Mouse (Mus musculus): Measurements from ENCODE around the gene Gm7951.
"Not testable (repeated sequence)": the region's sequence is repeated elsewhere in the genome, so short reads cannot be mapped to it uniquely, and the experiment has no call there.

Gm7951 gene

DNA sequence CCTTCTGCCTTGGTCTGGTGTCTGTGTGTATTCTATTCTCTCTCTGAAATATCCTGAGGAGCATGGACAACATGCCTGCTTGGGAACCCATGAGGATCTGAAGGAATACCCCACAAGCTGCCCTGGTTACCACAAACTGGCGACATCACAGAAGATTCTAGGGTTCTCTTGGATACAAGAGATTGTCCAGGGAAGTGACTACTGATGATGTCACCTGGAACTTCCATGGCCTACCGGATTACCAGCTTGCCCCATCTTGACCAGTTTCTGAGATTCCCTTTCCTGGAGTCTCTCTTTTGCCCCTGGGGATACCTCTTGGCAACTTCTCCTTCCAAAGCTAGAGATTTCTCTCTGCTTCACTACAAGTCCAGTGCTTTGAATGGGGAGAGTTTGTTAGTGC is at the start of gene Gm7951:
Gm7951 (minus strand) TSS at position 101 of the 400 bp plus-strand sequence.
- H3K27me3 ChIP-seq (ENCODE audit: control insufficient read depth, insufficient read depth, low read length, poor library complexity, severe bottlenecking); DNase-seq (ENCODE audit: low read depth, low spot score); H3K36me3 ChIP-seq (ENCODE audit: control insufficient read depth, insufficient read depth, low read length, poor library complexity, severe bottlenecking): not testable (repeated sequence)

DNA sequence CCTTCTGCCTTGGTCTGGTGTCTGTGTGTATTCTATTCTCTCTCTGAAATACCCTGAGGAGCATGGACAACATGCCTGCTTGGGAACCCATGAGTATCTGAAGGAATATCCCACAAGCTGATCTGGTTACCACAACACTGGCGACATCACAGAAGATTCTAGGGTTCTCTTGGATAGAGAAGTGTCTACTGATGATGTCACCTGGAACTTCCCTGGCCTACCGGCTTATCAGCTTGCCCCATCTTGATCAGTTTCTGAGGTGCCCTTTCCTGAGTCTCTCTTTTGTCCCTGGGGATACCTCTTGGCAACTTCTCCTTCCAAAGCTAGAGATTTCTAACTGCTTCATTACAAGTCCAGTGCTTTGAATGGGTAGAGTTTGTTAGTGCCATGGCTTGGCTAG is 45.4 kb upstream of the Gm7951 start, which contains the start of gene Gm17027:
Gm17027 (minus strand) TSS at position 101 of the 400 bp plus-strand sequence.
- H3K36me3 ChIP-seq (ENCODE audit: control insufficient read depth, insufficient read depth, low read length, poor library complexity, severe bottlenecking); H3K27me3 ChIP-seq (ENCODE audit: control insufficient read depth, insufficient read depth, low read length, poor library complexity, severe bottlenecking); DNase-seq (ENCODE audit: low read depth, low spot score): not testable (repeated sequence)

DNA sequence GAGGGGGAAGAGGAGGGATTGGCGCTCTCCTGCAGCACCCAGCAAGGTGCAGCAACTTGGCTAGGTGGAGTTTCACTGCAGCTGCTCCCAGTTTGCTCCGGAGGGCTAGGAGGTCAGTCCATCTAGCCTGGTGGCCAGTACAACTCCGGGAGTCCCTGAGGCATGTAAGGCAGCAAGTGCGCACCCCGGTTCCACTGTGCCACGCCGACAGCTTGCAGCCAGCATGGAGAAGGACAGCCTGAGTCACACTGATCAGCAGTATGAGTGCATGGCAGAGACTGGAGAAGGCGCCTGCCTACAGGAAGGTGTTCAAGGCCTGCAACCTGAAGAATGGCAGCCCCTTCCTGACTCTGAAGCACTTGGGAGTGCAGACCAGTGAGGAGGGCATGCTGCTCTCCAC is 17.4 kb upstream of the Gm7951 start:
- DNase-seq (ENCODE audit: low read depth, low spot score): not testable (repeated sequence)

DNA sequence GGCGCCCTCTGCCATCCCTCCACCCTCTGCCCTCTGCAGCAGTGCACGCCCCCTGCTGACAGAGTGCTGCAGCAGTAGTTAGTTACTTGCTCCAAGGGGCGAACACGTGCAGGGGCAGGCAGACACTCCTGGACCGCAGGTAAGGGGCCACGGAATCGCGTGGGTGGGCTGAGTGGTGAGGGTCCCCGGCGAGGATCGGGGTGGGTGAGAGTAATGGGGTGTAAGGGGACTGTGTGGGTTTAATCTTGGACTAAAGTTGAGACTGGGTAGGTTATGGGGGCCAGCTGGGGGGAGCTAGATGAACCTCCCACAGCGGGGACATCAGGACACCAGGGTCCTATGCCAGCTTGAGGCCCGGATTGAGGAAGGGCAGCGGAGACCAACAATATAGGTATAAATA is 16.6 kb upstream of the Gm7951 start:
- H3K36me3 ChIP-seq (ENCODE audit: control insufficient read depth, insufficient read depth, low read length, poor library complexity, severe bottlenecking); DNase-seq (ENCODE audit: low read depth, low spot score); H3K27me3 ChIP-seq (ENCODE audit: control insufficient read depth, insufficient read depth, low read length, poor library complexity, severe bottlenecking): not testable (repeated sequence)

More for the DNA sequence above, 17.4 kb upstream of the Gm7951 start:
- not testable (repeated sequence) for H3K36me3 ChIP-seq (ENCODE audit: control insufficient read depth, insufficient read depth, low read length, poor library complexity, severe bottlenecking); H3K27me3 ChIP-seq (ENCODE audit: control insufficient read depth, insufficient read depth, low read length, poor library complexity, severe bottlenecking)
